Mouse (Mus musculus): ENCODE results near the gene Atxn7l1.

GRCm38 (mm10) chr12:33137857-33138256, 9.6 kb upstream of the Atxn7l1 start:
- TF ChIP-seq MYOG (IDR thresholded peaks at IDR 0.05; ENCODE audit: control insufficient read depth in 1 of 3, insufficient read depth in 1 of 3, insufficient read length in 2 of 3, low read depth in 2 of 3) (no peak), POLR2A (IDR thresholded peaks at IDR 0.05; ENCODE audit: insufficient read length, low read depth) (no peak), MAX (IDR thresholded peaks at IDR 0.05; ENCODE audit: low read depth) (no peak), POLR2AphosphoS2 (IDR thresholded peaks at IDR 0.05; ENCODE audit: insufficient read length, low read depth) (no peak), CEBPB (IDR thresholded peaks at IDR 0.05; ENCODE audit: insufficient read depth, poor library complexity, severe bottlenecking) (no peak), E2F4 (IDR thresholded peaks at IDR 0.05; ENCODE audit: insufficient read depth) (no peak)

All from myocyte (in vitro differentiated cells).